Mouse (Mus musculus): Measurements from ENCODE around the gene Pomp. TPM values are rescaled to one million over a fixed set of nuclear protein-coding genes. Genes with fewer than 3 reads are reported as not detected.

The Pomp gene
- polyA plus RNA-seq, 1 experiment: 165 TPM

GRCm38 (mm10) chr5:147915038-147915566, 54.8 kb downstream of the Pomp start:
- H3K27ac ChIP-seq (ENCODE audit: insufficient read depth, low read length): no peak overlapping the region
- H3K4me1 ChIP-seq (ENCODE audit: control insufficient read depth, insufficient read depth, low read length): no peaks in the 10 kb centered on the region
- no peak overlapping the region for H3K4me3 ChIP-seq (ENCODE audit: insufficient read depth, low read length)
- no peak for TF ChIP-seq POLR2A (IDR thresholded peaks at IDR 0.05; ENCODE audit: low read depth, low read length)
- no peak for TF ChIP-seq CTCF (IDR thresholded peaks at IDR 0.05; ENCODE audit: borderline replicate concordance, insufficient read depth, low read length)

GRCm38 (mm10) chr5:147916171-147916570, 55.9 kb downstream of the Pomp start:
- Histone ChIP-seq H3K27ac (ENCODE audit: insufficient read depth, low read length) (no peak overlapping the region), H3K4me3 (ENCODE audit: insufficient read depth, low read length) (no peak overlapping the region), H3K4me1 (ENCODE audit: control insufficient read depth, insufficient read depth, low read length) (no peaks in the 10 kb centered on the region)
- TF ChIP-seq CTCF (IDR thresholded peaks at IDR 0.05; ENCODE audit: borderline replicate concordance, insufficient read depth, low read length): no peak
- TF ChIP-seq POLR2A (IDR thresholded peaks at IDR 0.05; ENCODE audit: low read depth, low read length): no peak

- no peak overlapping the region for H3K27ac ChIP-seq (ENCODE audit: insufficient read depth, low read length)
- H3K4me1 ChIP-seq (ENCODE audit: control insufficient read depth, insufficient read depth, low read length): no peaks in the 10 kb centered on the region
- TF ChIP-seq CTCF (IDR thresholded peaks at IDR 0.05; ENCODE audit: borderline replicate concordance, insufficient read depth, low read length): no peak
- no peak for TF ChIP-seq POLR2A (IDR thresholded peaks at IDR 0.05; ENCODE audit: low read depth, low read length)
- H3K4me3 ChIP-seq (ENCODE audit: insufficient read depth, low read length): no peak overlapping the region
Measured at GRCm38 (mm10) chr5:147918044-147918846, 58.0 kb downstream of the Pomp start.

- no peak overlapping the region for H3K4me3 ChIP-seq (ENCODE audit: insufficient read depth, low read length)
- no peaks in the 10 kb centered on the region for H3K4me1 ChIP-seq (ENCODE audit: control insufficient read depth, insufficient read depth, low read length)
- TF ChIP-seq POLR2A (IDR thresholded peaks at IDR 0.05; ENCODE audit: low read depth, low read length) (no peak), CTCF (IDR thresholded peaks at IDR 0.05; ENCODE audit: borderline replicate concordance, insufficient read depth, low read length) (no peak)
- H3K27ac ChIP-seq (ENCODE audit: insufficient read depth, low read length): no peak overlapping the region
Measured at GRCm38 (mm10) chr5:147924621-147925020, 64.4 kb downstream of the Pomp start.

Other genes starting within 250 kb of the Pomp start
- 38.2 and 41.4 TPM in 2 replicates for gene Flt1, start 134.4 kb upstream of the Pomp start, polyA plus RNA-seq (2011; ENCODE audit: insufficient read length, low read depth, missing spikeins)
- 0.58 and 2.1 TPM in 2 replicates for gene Slc46a3, start 34.4 kb downstream of the Pomp start, polyA plus RNA-seq (2011; ENCODE audit: insufficient read length, low read depth, missing spikeins)
- gene Mtus2, start 96.9 kb downstream of the Pomp start, polyA plus RNA-seq (2011; ENCODE audit: insufficient read length, low read depth, missing spikeins): 6.8 and 7.5 TPM in 2 replicates